Mouse (Mus musculus): ENCODE measurements around the gene Sema3g. TPM values are rescaled to one million over a fixed set of nuclear protein-coding genes. Genes with fewer than 3 reads are reported as not detected.
A peak's percentile ranks its signal among the peaks of the same experiment; 100 is the strongest.

Gene Sema3g
- polyA plus RNA-seq, 1 experiment from 2014 or later, result 0.21 TPM

DNA sequence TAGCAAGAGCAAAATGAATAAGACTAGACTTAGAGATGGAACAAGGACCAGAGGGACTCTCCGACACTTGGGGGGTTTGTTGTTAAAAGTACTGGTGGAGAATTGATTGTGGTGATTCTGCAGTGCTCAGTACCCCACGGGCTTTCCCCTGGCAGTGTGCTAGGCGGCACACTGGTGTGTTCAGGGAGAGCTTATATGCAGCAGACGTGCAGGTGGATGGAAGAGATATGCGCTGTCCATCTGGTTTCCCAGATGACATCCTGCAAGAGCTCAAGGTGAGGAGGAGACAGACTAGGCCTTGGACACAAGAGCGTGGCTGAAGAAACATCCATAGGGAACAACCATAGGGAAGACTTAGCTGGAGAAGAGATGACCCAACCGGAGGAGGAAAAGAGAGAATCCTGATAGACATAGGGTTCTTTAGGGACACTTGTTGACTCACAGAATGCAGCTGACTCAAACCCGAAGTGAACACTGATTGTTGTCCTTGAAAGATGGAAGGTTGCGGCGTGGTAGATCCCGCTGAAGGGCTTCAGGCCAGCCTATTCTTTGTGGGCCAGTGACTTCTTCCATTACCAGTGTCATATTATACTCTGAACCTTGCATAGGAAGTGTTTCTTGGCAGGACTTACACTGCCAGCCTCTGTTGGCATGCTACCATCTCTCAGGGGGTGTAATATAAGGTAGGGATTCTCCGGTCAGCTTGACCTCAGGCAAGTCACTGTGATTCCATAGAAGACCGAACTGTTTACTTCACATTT, 10.4 kb upstream of the Sema3g start:
- Histone ChIP-seq H3K9ac (replicated peaks; ENCODE audit: low read length) (peak overlapping the region; percentile 58), H3K4me3 (ENCODE audit: low read depth, low read length) (peak overlapping the region; percentile 74), H3K4me1 (ENCODE audit: control insufficient read depth, insufficient read depth, low read length) (peaks cover 4% of the 10 kb centered on the region; the same call in 1 of the 2 replicates), H3K4me2 (ENCODE audit: low read depth, low read length) (peak overlapping the region; percentile 85), H3K27ac (replicated peaks; ENCODE audit: low read depth, low read length) (no peak overlapping the region), H3K27me3 (ENCODE audit: control insufficient read depth, insufficient read depth, low read length) (no peaks in the 10 kb centered on the region), H3K36me3 (replicated peaks; ENCODE audit: control insufficient read depth, insufficient read depth, low read depth, low read length) (peaks cover 10% of the 10 kb centered on the region), H3K9me3 (replicated peaks; ENCODE audit: control insufficient read depth, low read length) (no peaks in the 10 kb centered on the region)
- ATAC-seq (replicated peaks; ENCODE audit: insufficient number of reproducible peaks, low FRiP score, low TSS enrichment, low read depth) (peak; percentile 24; the same call in 1 of the 2 replicates), DNase-seq (ENCODE audit: low spot score) (no peak)
- WGBS, result 79% methylated on average over 13 of the region's 13 CpGs

DNA sequence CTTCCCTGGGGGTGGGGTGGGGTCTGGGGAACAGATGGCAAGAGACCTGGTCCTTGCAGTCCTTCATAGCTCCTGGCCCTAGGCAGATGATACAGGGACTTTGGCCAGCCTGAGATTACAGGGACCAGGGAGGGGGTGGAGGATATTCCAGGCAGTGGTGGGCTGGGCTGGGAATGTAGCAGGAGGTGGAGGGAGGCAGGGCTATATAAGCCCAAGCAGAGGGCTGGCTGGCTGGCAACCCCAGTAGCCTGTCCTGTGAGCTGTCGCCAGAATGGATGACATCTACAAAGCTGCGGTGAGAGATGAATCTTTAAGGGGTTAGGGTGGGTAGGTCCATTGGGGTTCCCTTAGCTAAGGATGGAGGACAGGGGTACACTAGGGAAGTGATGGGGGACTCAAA, 9.6 kb upstream of the Sema3g start, which contains the start of gene Tnnc1:
Gene Tnnc1, plus strand, starts transcription at position 229 of the 400 bp plus-strand sequence.
- WGBS, result 76% methylated on average over 2 of the region's 2 CpGs
- ATAC-seq (replicated peaks; ENCODE audit: insufficient number of reproducible peaks, low FRiP score, low TSS enrichment, low read depth) (no peak), DNase-seq (ENCODE audit: low spot score) (no peak)
- H3K4me1 ChIP-seq (ENCODE audit: control insufficient read depth, insufficient read depth, low read length), result peaks cover 4% of the 10 kb centered on the region; the same call in 1 of the 2 replicates
- no peak within 1 kb of the TSS; the same call in 1 of the 2 replicates for H3K4me2 ChIP-seq (ENCODE audit: low read depth, low read length)
- no peaks in the 10 kb centered on the region for H3K9me3 ChIP-seq (replicated peaks; ENCODE audit: control insufficient read depth, low read length)
- H3K9ac ChIP-seq (replicated peaks; ENCODE audit: low read length), result peak within 1 kb of the TSS; percentile 58
- no peak within 1 kb of the TSS for H3K27ac ChIP-seq (replicated peaks; ENCODE audit: low read depth, low read length)
- no peaks in the 10 kb centered on the region for H3K27me3 ChIP-seq (ENCODE audit: control insufficient read depth, insufficient read depth, low read length)
- H3K4me3 ChIP-seq (ENCODE audit: low read depth, low read length), result no peak within 1 kb of the TSS
- peaks cover 4% of the 10 kb centered on the region for H3K36me3 ChIP-seq (replicated peaks; ENCODE audit: control insufficient read depth, insufficient read depth, low read depth, low read length)

DNA sequence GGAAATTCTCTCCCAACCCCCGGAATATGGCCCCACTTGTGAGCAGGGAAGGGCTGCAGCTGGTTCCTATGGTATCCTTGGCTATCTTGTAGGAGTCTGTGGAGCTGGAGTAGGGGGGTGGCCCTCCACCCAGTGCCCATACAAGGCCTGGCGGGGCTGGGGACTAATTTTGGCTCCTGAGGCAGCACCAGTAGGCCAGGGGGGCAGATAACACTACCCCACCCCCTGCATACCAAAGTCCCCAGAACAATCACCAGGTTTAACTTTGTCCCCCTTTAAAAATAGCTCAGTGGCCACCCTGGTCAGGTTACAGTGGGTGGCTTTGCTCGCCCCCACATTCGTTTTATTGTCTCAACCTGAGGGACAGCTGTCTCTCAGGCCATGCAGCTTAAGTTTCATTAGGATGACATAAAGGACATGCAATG, 8.5 kb upstream of the Sema3g start:
- DNase-seq (ENCODE audit: low spot score), result no peak
- Histone ChIP-seq H3K4me2 (ENCODE audit: low read depth, low read length) (no peak overlapping the region), H3K4me1 (ENCODE audit: control insufficient read depth, insufficient read depth, low read length) (peaks cover 4% of the 10 kb centered on the region; the same call in 1 of the 2 replicates), H3K36me3 (replicated peaks; ENCODE audit: control insufficient read depth, insufficient read depth, low read depth, low read length) (no peaks in the 10 kb centered on the region), H3K9ac (replicated peaks; ENCODE audit: low read length) (no peak overlapping the region), H3K4me3 (ENCODE audit: low read depth, low read length) (no peak overlapping the region), H3K27me3 (ENCODE audit: control insufficient read depth, insufficient read depth, low read length) (no peaks in the 10 kb centered on the region), H3K27ac (replicated peaks; ENCODE audit: low read depth, low read length) (no peak overlapping the region), H3K9me3 (replicated peaks; ENCODE audit: control insufficient read depth, low read length) (no peaks in the 10 kb centered on the region)
- 69% methylated on average over 4 of the region's 4 CpGs for WGBS
- no peak for ATAC-seq (replicated peaks; ENCODE audit: insufficient number of reproducible peaks, low FRiP score, low TSS enrichment, low read depth)

DNA sequence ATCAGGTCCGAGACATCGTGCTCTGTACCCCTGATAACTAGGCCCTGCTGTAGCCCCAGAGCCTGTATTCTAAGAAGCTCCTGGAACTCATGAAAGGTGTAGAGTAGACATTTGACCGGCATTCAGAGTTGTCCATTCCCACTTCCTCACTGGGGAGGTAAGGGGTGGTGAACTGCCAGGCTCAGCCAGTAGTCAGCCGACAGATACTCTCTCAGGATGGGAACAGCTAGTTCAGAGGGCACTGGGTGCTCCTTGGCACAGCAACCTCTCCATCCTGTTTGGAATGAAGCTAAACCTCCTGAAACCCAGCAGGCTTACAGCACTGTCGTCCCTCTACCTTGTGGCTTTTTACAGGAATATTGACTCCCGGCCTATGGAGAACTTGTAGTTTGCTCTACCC, 5.8 kb upstream of the Sema3g start:
- Histone ChIP-seq H3K27ac (replicated peaks; ENCODE audit: low read depth, low read length) (no peak overlapping the region), H3K4me2 (ENCODE audit: low read depth, low read length) (no peak overlapping the region), H3K27me3 (ENCODE audit: control insufficient read depth, insufficient read depth, low read length) (no peaks in the 10 kb centered on the region), H3K4me1 (ENCODE audit: control insufficient read depth, insufficient read depth, low read length) (no peaks in the 10 kb centered on the region), H3K36me3 (replicated peaks; ENCODE audit: control insufficient read depth, insufficient read depth, low read depth, low read length) (no peaks in the 10 kb centered on the region), H3K9me3 (replicated peaks; ENCODE audit: control insufficient read depth, low read length) (no peaks in the 10 kb centered on the region), H3K4me3 (ENCODE audit: low read depth, low read length) (no peak overlapping the region), H3K9ac (replicated peaks; ENCODE audit: low read length) (no peak overlapping the region)
- 90% methylated on average over 6 of the region's 6 CpGs for WGBS
- no peak for ATAC-seq (replicated peaks; ENCODE audit: insufficient number of reproducible peaks, low FRiP score, low TSS enrichment, low read depth)
- no peak for DNase-seq (ENCODE audit: low spot score)

DNA sequence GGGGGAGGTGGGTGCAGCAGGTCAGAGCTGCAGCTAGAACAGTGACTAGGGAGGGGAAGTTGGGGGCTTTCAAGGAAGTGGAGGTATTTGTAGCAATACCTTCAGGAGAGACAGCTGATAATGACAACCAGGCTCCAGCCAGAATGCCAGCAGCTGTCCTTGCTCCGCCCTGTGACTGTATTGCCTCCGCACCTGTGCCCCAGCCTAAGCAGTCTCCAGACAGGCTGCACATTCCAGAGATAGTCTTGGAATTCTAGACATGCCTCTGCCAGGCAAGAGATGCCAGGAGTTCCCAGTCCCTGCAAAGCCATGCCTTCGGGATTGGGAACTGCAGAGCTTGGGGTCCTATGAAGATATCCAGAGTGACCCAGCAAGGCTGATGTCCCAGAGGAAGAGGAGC, 5.2 kb upstream of the Sema3g start:
- no peak overlapping the region for H3K27ac ChIP-seq (replicated peaks; ENCODE audit: low read depth, low read length)
- no peaks in the 10 kb centered on the region for H3K9me3 ChIP-seq (replicated peaks; ENCODE audit: control insufficient read depth, low read length)
- no peaks in the 10 kb centered on the region for H3K27me3 ChIP-seq (ENCODE audit: control insufficient read depth, insufficient read depth, low read length)
- no peaks in the 10 kb centered on the region for H3K4me1 ChIP-seq (ENCODE audit: control insufficient read depth, insufficient read depth, low read length)
- DNase-seq (ENCODE audit: low spot score) (no peak), ATAC-seq (replicated peaks; ENCODE audit: insufficient number of reproducible peaks, low FRiP score, low TSS enrichment, low read depth) (no peak)
- no peak overlapping the region for H3K9ac ChIP-seq (replicated peaks; ENCODE audit: low read length)
- no peak overlapping the region for H3K4me2 ChIP-seq (ENCODE audit: low read depth, low read length)
- WGBS, result 78% methylated on average over 3 of the region's 3 CpGs
- no peak overlapping the region for H3K4me3 ChIP-seq (ENCODE audit: low read depth, low read length)
- no peaks in the 10 kb centered on the region for H3K36me3 ChIP-seq (replicated peaks; ENCODE audit: control insufficient read depth, insufficient read depth, low read depth, low read length)

DNA sequence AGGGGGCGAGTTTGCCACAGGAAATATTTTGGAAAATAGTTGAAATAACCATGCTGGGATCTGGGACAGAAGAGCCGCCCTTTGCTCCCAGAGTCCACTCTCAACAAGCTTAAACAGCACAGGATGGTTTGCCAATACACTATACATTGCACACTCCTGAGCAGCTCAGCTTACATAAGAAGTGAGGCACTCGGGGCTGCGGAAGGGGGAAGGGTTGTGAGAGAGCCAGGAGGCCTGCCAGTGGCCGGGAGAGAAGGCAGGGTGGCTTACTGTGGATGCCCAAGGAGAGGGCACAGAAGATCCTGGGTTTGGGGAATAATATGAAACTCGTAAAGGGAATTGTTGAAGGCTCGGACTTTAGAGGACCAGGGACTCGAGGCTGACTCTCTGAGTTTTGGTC, 3.8 kb upstream of the Sema3g start:
- H3K4me2 ChIP-seq (ENCODE audit: low read depth, low read length), result no peak overlapping the region
- no peak overlapping the region for H3K4me3 ChIP-seq (ENCODE audit: low read depth, low read length)
- DNase-seq (ENCODE audit: low spot score) (no peak), ATAC-seq (replicated peaks; ENCODE audit: insufficient number of reproducible peaks, low FRiP score, low TSS enrichment, low read depth) (no peak)
- H3K9me3 ChIP-seq (replicated peaks; ENCODE audit: control insufficient read depth, low read length), result no peaks in the 10 kb centered on the region
- no peak overlapping the region for H3K9ac ChIP-seq (replicated peaks; ENCODE audit: low read length)
- H3K27me3 ChIP-seq (ENCODE audit: control insufficient read depth, insufficient read depth, low read length), result no peaks in the 10 kb centered on the region
- WGBS, result 64% methylated on average over 8 of the region's 8 CpGs
- H3K4me1 ChIP-seq (ENCODE audit: control insufficient read depth, insufficient read depth, low read length), result no peaks in the 10 kb centered on the region
- H3K27ac ChIP-seq (replicated peaks; ENCODE audit: low read depth, low read length), result no peak overlapping the region
- no peaks in the 10 kb centered on the region for H3K36me3 ChIP-seq (replicated peaks; ENCODE audit: control insufficient read depth, insufficient read depth, low read depth, low read length)

DNA sequence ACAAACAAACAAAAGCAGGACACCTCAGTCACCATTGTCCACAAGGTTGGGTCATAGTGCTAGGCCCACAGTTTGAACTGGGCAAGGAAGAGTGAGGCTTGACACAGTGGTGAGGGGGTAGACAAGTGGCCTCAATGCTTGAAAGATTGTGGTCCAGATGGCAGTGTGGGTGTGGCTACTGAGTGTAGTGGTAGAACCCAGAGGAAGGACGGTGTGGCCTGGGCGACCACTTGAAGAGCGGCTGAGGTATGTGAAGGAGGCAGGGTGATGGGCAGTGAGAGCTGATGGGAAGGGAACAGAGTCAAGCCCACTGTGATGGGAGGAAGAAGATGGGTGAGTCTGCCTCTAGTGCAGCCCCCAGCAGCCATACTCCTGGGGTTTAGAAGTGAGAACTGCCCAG, 3.0 kb upstream of the Sema3g start:
- Histone ChIP-seq H3K4me2 (ENCODE audit: low read depth, low read length) (no peak overlapping the region), H3K27ac (replicated peaks; ENCODE audit: low read depth, low read length) (no peak overlapping the region), H3K9me3 (replicated peaks; ENCODE audit: control insufficient read depth, low read length) (no peaks in the 10 kb centered on the region), H3K9ac (replicated peaks; ENCODE audit: low read length) (no peak overlapping the region), H3K4me3 (ENCODE audit: low read depth, low read length) (no peak overlapping the region), H3K27me3 (ENCODE audit: control insufficient read depth, insufficient read depth, low read length) (no peaks in the 10 kb centered on the region), H3K36me3 (replicated peaks; ENCODE audit: control insufficient read depth, insufficient read depth, low read depth, low read length) (no peaks in the 10 kb centered on the region), H3K4me1 (ENCODE audit: control insufficient read depth, insufficient read depth, low read length) (no peaks in the 10 kb centered on the region)
- 86% methylated on average over 3 of the region's 3 CpGs for WGBS
- ATAC-seq (replicated peaks; ENCODE audit: insufficient number of reproducible peaks, low FRiP score, low TSS enrichment, low read depth) (no peak), DNase-seq (ENCODE audit: low spot score) (no peak)

DNA sequence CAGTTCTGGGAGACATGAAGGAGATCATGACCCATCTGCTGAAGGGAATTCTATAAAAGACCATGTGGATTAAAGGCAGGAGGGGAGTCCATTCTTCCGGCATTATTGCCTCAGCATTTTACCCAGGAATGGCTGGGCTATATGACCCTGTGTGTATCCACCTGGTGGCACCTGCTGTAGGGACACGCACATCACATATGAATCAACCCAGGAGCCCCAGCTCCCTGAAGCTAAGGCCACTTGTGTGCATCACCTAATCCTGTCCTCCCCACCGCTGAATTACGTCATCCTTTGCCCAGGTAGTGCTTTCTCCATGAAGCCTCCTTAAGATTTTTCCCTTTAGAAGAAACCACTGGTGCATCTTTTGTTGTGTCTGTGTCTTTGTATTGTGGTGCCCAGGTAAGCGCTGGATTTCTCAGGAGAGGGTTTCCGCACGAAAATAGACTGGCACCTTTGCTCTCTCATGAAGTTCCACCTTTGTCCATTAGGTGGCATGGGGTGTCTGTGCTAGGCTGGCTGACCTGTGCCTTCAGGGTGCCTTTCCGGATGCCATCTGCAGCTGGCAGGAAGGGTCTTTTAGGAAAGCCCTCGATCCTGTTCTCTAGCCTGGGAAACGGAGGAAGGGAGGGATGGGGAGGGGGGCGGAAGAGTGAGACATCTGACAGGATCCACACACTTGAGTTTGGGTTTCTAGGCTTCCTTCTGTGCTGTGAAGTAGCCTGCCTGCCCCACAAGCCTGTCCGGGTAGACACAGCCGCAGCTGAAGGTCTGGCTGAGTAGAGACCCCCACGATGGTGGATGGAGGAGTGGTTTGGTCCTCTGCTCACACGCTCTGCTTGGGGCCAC, 2.3 kb upstream of the Sema3g start:
- H3K4me1 ChIP-seq (ENCODE audit: control insufficient read depth, insufficient read depth, low read length), result no peaks in the 10 kb centered on the region
- no peaks in the 10 kb centered on the region for H3K9me3 ChIP-seq (replicated peaks; ENCODE audit: control insufficient read depth, low read length)
- DNase-seq (ENCODE audit: low spot score), result peak; percentile 84
- H3K4me2 ChIP-seq (ENCODE audit: low read depth, low read length), result no peak overlapping the region
- 0 out of 2 replicates have a peak overlapping the region, but pooled peaks have one; percentile 30 for H3K9ac ChIP-seq (replicated peaks; ENCODE audit: low read length)
- H3K27me3 ChIP-seq (ENCODE audit: control insufficient read depth, insufficient read depth, low read length), result no peaks in the 10 kb centered on the region
- H3K27ac ChIP-seq (replicated peaks; ENCODE audit: low read depth, low read length), result no peak overlapping the region
- ATAC-seq (replicated peaks; ENCODE audit: insufficient number of reproducible peaks, low FRiP score, low TSS enrichment, low read depth), result no peak; the same call in 1 of the 2 replicates
- WGBS, result 31% methylated on average over 15 of the region's 15 CpGs
- no peaks in the 10 kb centered on the region for H3K36me3 ChIP-seq (replicated peaks; ENCODE audit: control insufficient read depth, insufficient read depth, low read depth, low read length)
- no peak overlapping the region for H3K4me3 ChIP-seq (ENCODE audit: low read depth, low read length)

Measured in embryonic facial prominence, embryonic 11.5 days (tissue).